Comparison of ENCODE assay signal across 31 mouse cellular contexts in genomic region chr10:21405707-21406534, GRCm38 (mm10). TPM values are rescaled to one million over a fixed set of nuclear protein-coding genes. Genes with fewer than 3 reads are reported as not detected.
A peak's percentile ranks its signal among the peaks of the same experiment; 100 is the strongest.
DNase-seq lines count a peak whose midpoint lies in the region; ATAC-seq and TF ChIP-seq lines count a peak whose summit lies in the region.
"Had no signal": no experiment of that assay in that cellular context is flagged by ENCODE, and none has a peak within 500 bp of the region (broad histone marks: within the 10 kb centered on the region; RNA-seq: fewer than 3 reads in every experiment).

No protein-coding gene starts in this region.

- no peak overlapping the region for H3K4me3 ChIP-seq in gastrocnemius, adult 2 months
- H3K4me3 ChIP-seq in kidney, embryonic 15.5 days (replicated peaks), result no peak overlapping the region
- H3K4me3 ChIP-seq: embryonic facial prominence, embryonic 10.5 days; embryonic facial prominence, embryonic 15.5 days; forebrain, embryonic 12.5 days; heart, embryonic 10.5 days; heart, embryonic 15.5 days; intestine, embryonic 15.5 days; layer of hippocampus, adult 2 months; limb, embryonic 13.5 days; lung, embryonic 15.5 days; midbrain, embryonic 10.5 days; myocyte; neural tube, embryonic 12.5 days had no signal

- peaks cover 8% of the 10 kb centered on the region for H3K4me1 ChIP-seq in kidney, embryonic 15.5 days
- H3K4me1 ChIP-seq: embryonic facial prominence, embryonic 15.5 days; limb, embryonic 13.5 days; lung, embryonic 15.5 days; neural tube, embryonic 12.5 days had no signal

- H3K9ac ChIP-seq in kidney, embryonic 15.5 days, result no peak overlapping the region
- H3K9ac ChIP-seq: embryonic facial prominence, embryonic 15.5 days; forebrain, embryonic 12.5 days; forebrain, postnatal 0 days; heart, embryonic 15.5 days; intestine, embryonic 15.5 days; limb, embryonic 13.5 days; lung, embryonic 15.5 days; neural tube, embryonic 12.5 days had no signal

- H3K9me3 ChIP-seq in kidney, embryonic 15.5 days (replicated peaks), result no peaks in the 10 kb centered on the region
- H3K9me3 ChIP-seq: embryonic facial prominence, embryonic 10.5 days; embryonic facial prominence, embryonic 15.5 days; forebrain, embryonic 12.5 days; G1E; heart, embryonic 10.5 days; heart, embryonic 15.5 days; intestine, embryonic 15.5 days; limb, embryonic 13.5 days; lung, embryonic 15.5 days; midbrain, embryonic 10.5 days; neural tube, embryonic 12.5 days had no signal

- WGBS in kidney, embryonic 15.5 days, result 42% methylated on average over 11 of the region's 11 CpGs

- no peaks in the 10 kb centered on the region for H3K36me3 ChIP-seq in kidney, embryonic 15.5 days
- H3K36me3 ChIP-seq: embryonic facial prominence, embryonic 10.5 days; embryonic facial prominence, embryonic 15.5 days; forebrain, embryonic 12.5 days; G1E; heart, embryonic 10.5 days; heart, embryonic 15.5 days; intestine, embryonic 15.5 days; limb, embryonic 13.5 days; lung, embryonic 15.5 days; midbrain, embryonic 10.5 days; neural tube, embryonic 12.5 days had no signal

- intact Hi-C loops in gastrocnemius, adult 2 months (cut with DNase I), result no loop called here

- H3K4me2 ChIP-seq in kidney, embryonic 15.5 days, result no peak overlapping the region
- H3K4me2 ChIP-seq: embryonic facial prominence, embryonic 15.5 days; forebrain, embryonic 12.5 days; heart, embryonic 15.5 days; intestine, embryonic 15.5 days; limb, embryonic 13.5 days; liver, embryonic 11.5 days; lung, embryonic 15.5 days; neural tube, embryonic 12.5 days had no signal

- no peak for TF ChIP-seq CTCF in gastrocnemius, adult 2 months (IDR thresholded peaks at IDR 0.05)

- H3K27ac ChIP-seq in gastrocnemius, adult 2 months, result peak overlapping the region; percentile 71
- H3K27ac ChIP-seq in kidney, embryonic 15.5 days, result peak overlapping the region; percentile 80
- H3K27ac ChIP-seq: embryonic facial prominence, embryonic 10.5 days; embryonic facial prominence, embryonic 15.5 days; forebrain, embryonic 12.5 days; heart, embryonic 10.5 days; heart, embryonic 15.5 days; hindbrain, postnatal 0 days; intestine, embryonic 15.5 days; layer of hippocampus, adult 2 months; limb, embryonic 13.5 days; lung, embryonic 15.5 days; midbrain, embryonic 10.5 days; neural tube, embryonic 12.5 days; stomach, postnatal 0 days had no signal

- no peaks in the 10 kb centered on the region for H3K27me3 ChIP-seq in kidney, embryonic 15.5 days
- H3K27me3 ChIP-seq: embryonic facial prominence, embryonic 15.5 days; forebrain, embryonic 12.5 days; heart, embryonic 15.5 days; intestine, embryonic 15.5 days; limb, embryonic 13.5 days; lung, embryonic 15.5 days; neural tube, embryonic 12.5 days had no signal

- peak; percentile 32 for DNase-seq in cerebellum, adult 11-12 months
- DNase-seq in cerebellum, adult 8-10 months, result no peak
- DNase-seq in gastrocnemius, adult 2 months, result peak; percentile 49
- DNase-seq in gastrocnemius, postnatal 10 days, result no peak
- DNase-seq in kidney, adult 9 months, result no peak
- peak; percentile 20 for DNase-seq in brain, adult 2 months (ENCODE audit: low read depth, low spot score)
- DNase-seq: adrenal gland, adult 8-10 months; forebrain, postnatal 0 days; right cerebral cortex, adult 18-20 months; thymus, adult 18-20 months; thymus, postnatal 25 days had no signal

- peak; percentile 90 for ATAC-seq in kidney, embryonic 15.5 days (replicated peaks; ENCODE audit: low FRiP score)
- ATAC-seq: forebrain, postnatal 0 days; hindbrain, postnatal 0 days; intestine, embryonic 15.5 days had no signal

RNA-seq across cellular contexts. Expression of gene Aldh8a1, which starts 28.8 kb away (rescaled TPM):
- not detected for total RNA-seq in gastrocnemius, adult 2 months (2021)
- under 1 TPM in 1 of 2 experiments, not detected in 1; 0.29 TPM for total RNA-seq in gastrocnemius, postnatal 10 days (2021)
- polyA plus RNA-seq in kidney, embryonic 15.5 days (2015; fragmentation: Nextera tagmentation; extraction: Ambion mirVana), result 2.9 and 3.5 TPM in 2 replicates
- total RNA-seq: heart, postnatal 25 days; hindbrain, postnatal 0 days; megakaryocyte progenitor cell, adult 5-6 weeks had no signal
- polyA plus RNA-seq: embryonic facial prominence, embryonic 15.5 days; forebrain, embryonic 12.5 days; forebrain, postnatal 0 days; G1E; heart, embryonic 15.5 days; hindbrain, postnatal 0 days; midbrain, postnatal 0 days; myocyte had no signal

Comparison
In these comparisons a context has a peak if more than half of its experiments do, and no peak if none do; other contexts are left out.
1. DNase-seq: peak in cerebellum, adult 11-12 months (single experiment), gastrocnemius, adult 2 months (single experiment) and brain, adult 2 months (single experiment); none in cerebellum, adult 8-10 months (single experiment), gastrocnemius, postnatal 10 days (single experiment) and kidney, adult 9 months (single experiment).